Mouse (Mus musculus): ENCODE measurements around the gene Vmn1r114.
"Not testable (repeated sequence)": the region's sequence is repeated elsewhere in the genome, so short reads cannot be mapped to it uniquely, and the experiment has no call there.

The Vmn1r114 gene

DNA sequence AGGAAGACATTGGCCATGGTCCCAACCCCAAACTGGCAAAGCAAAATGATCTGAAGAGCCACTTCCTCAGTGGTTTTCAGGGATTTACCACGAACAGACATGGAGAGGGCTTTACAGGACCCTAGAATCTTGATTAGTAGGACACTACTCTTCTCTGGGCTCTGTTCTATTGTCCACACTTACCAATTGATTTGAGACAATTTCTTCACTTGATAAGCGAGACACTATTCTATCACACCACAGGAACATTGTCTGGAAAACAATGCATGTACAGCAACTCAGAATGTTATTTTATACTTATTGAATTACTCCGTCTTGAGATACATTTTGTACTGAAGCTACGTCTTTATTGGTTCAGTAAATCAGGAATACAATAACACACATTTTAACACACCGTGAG lies at the start of gene Vmn1r114:
Vmn1r114 (minus strand) TSS at position 101 of the 400 bp plus-strand sequence.
- not testable (repeated sequence) for DNase-seq

DNA sequence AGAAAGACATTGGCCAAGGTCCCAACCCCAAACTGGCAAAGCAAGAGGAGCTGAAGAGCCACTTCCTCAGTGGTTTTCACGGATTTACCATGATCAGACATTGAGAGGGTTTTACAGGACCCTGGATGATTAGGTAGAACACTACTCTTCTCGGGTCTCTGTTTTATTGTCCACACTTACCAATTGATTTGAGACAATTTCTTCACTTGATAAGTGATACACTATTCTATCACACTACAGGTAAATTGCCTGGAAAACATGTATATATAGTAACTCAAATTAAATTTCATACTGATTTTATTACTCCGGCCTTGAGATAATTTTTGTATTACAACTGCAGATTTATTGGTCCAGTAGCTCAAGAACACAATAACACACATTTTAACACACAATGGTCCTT lies 32.9 kb upstream of the Vmn1r114 start, which contains the start of gene Vmn1r115:
Vmn1r115 (minus strand) TSS at position 101 of the 400 bp plus-strand sequence.
- DNase-seq: not testable (repeated sequence)

- not testable (repeated sequence) for DNase-seq
Observed at GRCm38 (mm10) chr7:20786985-20787384, 25.0 kb downstream of the Vmn1r114 start, which contains the start of gene Vmn1r113. Gene Vmn1r113 (plus strand): TSS chr7:20787285.

- not testable (repeated sequence) for DNase-seq
Observed at GRCm38 (mm10) chr7:20770885-20771284, 41.1 kb downstream of the Vmn1r114 start, which contains the start of gene Vmn1r112. Gene Vmn1r112 (plus strand): TSS chr7:20771185.
